Mouse (Mus musculus): ENCODE measurements around the gene Rpl23a. TPM values are rescaled to one million over a fixed set of nuclear protein-coding genes. Genes with fewer than 3 reads are reported as not detected.

Gene Rpl23a
- total RNA-seq, 2 experiments from 2014 or later, result 965 to 994 TPM

- intact Hi-C loops (cut with DNase I), result no loop called here
- no peak for DNase-seq
Measured at GRCm38 (mm10) chr11:78171328-78171727, 12.1 kb downstream of the Rpl23a start.

DNA sequence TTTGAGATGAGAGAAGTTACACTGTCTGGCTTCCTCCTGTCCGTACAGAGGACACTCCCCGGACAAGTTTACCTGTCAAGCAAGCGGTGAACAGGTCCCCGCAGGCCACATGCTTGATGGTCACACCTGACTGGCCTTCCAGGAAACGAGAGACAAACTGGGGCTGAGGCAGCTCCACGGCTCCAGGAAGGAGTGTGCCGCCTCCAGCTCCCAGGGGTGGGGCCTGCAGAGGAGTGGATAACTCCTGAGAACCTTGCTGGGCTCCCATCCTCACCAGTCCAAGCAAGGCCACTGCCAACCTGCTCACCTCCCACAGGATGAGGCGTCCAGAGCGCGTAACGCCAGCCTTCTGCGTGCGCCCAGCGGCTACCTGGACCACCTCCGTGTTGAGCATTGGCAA is 13.1 kb downstream of the Rpl23a start:
- intact Hi-C loops (cut with DNase I), result no loop called here
- DNase-seq, result no peak

DNA sequence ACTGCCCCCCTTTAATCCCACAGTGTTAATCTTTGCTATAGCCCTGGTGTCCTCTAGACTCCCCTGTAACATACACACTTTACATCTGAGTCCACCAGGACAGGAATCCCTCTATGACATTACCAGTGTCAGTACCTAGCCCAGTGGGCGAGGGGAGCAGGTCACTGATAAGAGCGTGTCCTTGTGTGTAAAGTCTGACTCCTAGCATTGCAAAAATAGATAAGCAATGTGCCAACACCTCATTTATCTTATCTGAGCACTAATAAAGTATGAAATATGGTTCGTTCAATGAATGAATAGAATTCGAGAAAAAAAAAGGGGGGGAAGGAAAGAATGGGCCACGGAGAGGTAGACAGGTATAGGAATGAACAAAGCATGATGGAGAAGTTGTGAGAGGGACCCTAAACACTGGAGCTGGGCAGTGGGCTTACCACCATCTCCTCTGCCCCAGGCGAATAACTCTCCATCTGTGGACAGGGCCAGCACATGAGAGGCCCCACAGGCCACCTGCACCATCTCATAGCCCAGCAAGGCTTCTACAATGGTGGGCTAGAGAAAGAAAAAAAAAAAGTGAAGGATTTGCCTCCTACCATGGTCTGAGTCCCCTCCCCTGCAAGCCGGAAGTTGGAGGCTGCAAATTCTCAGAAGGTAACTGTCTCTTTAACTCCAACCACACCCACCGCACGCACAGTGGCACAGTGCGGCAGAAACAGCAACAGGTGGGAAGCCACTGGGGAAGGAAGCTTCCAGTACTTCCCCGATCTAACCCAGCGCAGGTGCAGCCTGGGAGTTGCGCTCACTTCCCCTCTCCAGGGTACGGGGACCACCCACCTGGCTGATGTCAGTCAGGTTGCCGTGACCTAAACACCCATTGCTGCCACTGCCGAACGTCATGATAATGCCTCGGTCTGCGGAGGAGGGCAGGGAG is 14.6 kb downstream of the Rpl23a start:
- intact Hi-C loops (cut with DNase I), result no loop called here
- no peak for DNase-seq

DNA sequence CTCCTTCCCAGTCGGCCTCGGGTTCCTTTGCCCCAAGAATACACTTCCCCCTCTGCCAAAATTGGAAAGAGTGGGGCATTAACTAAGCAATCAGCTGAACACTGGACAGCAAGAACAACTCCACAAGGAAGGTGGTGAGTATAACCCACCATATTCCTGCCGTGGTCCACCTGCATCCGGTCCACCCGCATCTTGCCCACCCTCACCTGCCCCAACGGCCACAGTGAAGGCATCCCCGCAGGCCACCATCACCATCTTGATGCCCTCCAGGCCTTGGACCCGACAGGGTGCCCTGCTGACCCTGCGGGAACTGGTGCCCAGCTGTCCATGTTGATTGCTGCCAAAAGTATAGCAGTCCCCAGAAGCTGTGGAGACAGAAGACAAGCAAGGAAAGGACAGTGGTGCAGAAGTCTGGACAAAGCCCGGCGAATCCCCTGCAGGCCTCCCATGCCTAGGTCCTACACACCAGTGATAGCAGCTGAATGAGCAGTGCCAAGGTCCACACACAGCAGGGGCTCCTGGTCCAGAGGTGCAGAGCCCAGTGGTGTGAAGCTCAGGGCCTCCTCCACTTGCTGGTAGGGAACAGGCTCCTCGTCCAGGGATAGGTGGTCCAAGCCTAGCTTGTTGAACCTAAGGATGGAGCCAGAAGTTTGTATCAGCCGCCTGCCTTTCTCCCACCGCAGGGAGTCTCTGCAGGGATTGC is 16.0 kb downstream of the Rpl23a start:
- intact Hi-C loops (cut with DNase I), result no loop called here
- DNase-seq, result no peak

GRCm38 (mm10) chr11:78166640-78167039 is 16.7 kb downstream of the Rpl23a start:
- DNase-seq, result no peak
- intact Hi-C loops (cut with DNase I), result no loop called here

GRCm38 (mm10) chr11:78166161-78166560 is 17.2 kb downstream of the Rpl23a start:
- intact Hi-C loops (cut with DNase I), result no loop called here
- no peak for DNase-seq

- no peak for DNase-seq
- intact Hi-C loops (cut with DNase I), result no loop called here
Measured at GRCm38 (mm10) chr11:78165761-78166109, 17.6 kb downstream of the Rpl23a start.

DNA sequence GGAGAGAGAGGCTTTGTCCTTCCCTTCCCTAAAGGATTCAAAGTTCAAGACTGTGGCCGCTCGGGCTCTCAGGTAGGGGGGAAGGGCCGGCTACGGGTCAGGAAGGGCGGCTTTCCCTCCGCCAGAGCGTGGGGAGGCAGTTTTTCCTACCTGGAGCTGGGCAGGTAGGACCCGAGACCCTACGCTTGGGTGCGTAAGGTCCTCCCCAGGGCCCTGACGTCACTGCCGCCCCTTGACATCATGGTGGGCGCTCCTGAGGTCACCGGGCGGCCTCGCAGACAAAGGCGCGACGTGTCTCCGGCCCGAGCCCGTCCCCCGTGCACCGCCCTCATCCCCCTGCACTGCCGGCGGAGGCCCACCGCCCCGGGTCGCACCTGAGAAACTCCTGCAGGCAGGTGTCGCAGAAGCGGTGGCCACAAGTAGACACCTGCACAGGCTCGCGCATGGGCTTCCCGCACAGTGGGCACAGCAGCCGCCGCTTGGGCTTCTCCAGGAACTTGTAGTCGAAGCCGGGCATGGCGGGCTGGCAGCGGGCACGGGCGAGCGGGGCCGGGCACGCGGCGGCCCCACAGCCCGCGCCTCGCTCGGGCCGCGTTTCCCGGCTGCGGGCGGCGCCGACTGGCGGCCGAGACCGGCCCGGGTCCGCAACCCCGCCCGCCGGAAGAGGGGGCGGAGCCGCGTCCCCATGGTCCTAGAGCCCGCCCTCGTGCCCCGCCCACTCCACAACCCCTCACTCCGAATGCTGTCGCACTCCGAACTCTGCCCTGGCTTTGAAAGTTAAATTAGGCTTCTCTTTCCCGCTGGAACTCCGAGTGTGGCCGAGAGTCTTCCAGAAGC is 18.2 kb downstream of the Rpl23a start, which contains the start of gene Traf4:
Traf4 (minus strand) TSS at position 666 of the 837 bp plus-strand sequence.
- DNase-seq, result peak; percentile 88 to 89
- intact Hi-C loops (cut with DNase I), result no loop called here

- DNase-seq, result no peak
- intact Hi-C loops (cut with DNase I), result no loop called here
Measured at GRCm38 (mm10) chr11:78164604-78164923, 18.8 kb downstream of the Rpl23a start.

DNA sequence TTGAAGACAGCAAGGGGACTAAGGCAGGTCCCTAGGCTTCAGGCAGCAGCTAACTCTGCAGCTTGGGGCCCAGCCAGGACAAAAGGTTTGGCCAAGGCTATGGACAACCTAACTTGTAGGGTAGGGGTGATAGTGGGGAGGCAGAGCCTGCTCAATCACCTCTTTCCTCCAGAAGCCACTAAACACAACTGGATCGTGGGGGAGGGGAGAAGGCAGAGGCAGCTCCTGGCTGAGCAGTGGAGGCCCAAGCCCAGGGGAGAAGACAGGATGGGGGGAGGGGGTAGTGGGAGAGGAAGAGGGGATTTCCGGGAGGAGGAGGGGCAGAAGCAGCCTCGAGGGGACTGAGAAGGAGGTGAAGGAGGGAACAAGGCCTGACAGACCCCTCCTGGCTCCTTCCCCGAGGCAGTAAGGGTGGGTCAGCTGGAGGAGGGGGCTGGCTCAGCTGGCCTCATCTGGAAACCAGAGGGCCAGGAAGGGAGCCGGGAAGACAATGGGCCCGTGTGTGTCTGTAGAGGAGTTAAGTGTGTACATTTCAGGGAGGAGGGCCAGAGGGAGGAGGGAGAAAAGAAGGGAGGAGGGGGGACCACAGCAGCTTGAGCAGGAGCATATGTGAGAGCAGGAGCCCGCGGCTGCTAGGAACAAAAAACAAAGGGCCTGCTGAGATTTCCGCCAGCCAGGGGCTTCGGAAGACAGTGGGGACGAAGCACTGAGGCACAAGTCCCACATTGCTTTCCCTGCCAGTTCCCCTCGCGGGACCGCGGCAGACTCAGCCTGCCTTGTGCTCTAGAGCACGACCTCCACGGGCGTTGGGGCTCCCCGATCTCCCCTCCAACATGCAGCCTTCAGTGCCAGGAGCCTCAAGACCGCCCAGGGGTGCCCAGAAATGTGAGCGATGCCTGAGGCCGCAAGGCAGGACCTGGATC is 19.4 kb downstream of the Rpl23a start:
- DNase-seq, result peak; percentile 85 to 86
- intact Hi-C loops (cut with DNase I), result no loop called here

GRCm38 (mm10) chr11:78163045-78163444 is 20.3 kb downstream of the Rpl23a start:
- intact Hi-C loops (cut with DNase I), result no loop called here
- DNase-seq, result no peak

GRCm38 (mm10) chr11:78162504-78162903 is 20.9 kb downstream of the Rpl23a start:
- intact Hi-C loops (cut with DNase I), result no loop called here
- peak in 1 of 2 experiments; percentile 44 for DNase-seq

- intact Hi-C loops (cut with DNase I), result no loop called here
Measured at GRCm38 (mm10) chr11:78161968-78162367, 21.4 kb downstream of the Rpl23a start.

GRCm38 (mm10) chr11:78161169-78161568 is 22.2 kb downstream of the Rpl23a start:
- intact Hi-C loops (cut with DNase I), result no loop called here
- no peak for DNase-seq

More at GRCm38 (mm10) chr11:78161968-78162367, 21.4 kb downstream of the Rpl23a start:
- DNase-seq, result no peak

DNA sequence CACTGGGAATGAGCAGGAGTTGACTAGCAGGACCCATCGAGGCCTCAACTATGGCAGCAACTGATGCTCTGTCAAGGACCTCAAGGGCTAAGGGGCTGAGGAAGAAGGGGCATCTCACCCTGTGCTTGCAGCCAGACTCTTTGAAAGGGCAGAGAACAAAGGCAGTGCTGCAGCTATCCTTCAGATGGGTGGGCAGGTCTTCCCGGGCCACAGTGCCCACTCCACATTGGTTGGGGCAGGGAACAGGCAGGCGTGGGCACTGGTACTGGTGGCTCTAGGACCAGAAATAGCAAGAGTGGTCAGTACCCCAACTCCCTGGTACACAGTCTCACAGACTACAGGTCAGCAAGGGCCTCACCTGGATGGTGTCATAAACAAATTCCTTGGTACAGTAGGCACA is 22.7 kb downstream of the Rpl23a start:
- intact Hi-C loops (cut with DNase I), result no loop called here
- no peak for DNase-seq

DNA sequence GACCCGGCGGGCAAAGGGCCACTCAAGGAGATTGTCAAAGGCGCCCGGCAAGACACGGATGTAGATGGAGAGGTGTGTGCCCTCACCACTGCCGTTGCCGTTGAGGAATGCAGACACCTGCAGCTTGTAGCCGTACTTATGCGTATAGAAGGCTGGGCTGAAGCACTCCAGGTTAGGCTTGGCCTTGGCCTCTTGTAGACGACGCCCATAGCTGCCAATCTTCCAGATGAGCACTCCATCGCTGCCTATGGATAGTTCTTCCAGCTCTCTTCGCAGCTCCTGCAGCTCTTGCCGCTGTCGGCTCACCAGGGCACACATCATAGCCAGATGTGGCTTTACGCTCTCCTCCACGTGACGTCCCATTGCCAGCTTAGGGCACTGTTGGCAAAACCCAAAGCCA is 23.2 kb downstream of the Rpl23a start:
- DNase-seq, result no peak
- intact Hi-C loops (cut with DNase I), result no loop called here

DNA sequence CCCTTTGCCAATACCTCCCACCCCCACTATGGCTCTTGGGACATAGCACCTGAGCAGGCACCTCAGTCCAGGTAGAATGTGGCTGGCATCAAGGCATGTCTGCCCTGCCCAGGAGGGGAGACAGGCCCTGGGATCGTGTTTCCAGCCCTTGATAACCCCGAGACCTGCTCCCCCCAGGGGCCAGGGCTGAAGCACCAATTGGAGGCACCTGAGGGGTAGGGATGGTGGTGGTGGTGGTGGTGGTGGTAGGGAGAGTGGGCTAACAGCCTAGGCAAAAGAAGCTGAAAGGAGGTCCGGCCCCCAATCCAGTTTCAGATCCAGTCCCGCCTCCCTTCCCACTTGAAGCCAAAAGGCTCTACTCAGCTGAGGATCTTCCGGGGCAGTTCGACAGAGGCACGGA is 23.8 kb downstream of the Rpl23a start:
- intact Hi-C loops (cut with DNase I), result loop anchor here (1.0 kb wide), 1 partner anchor 18 kb away; no protein-coding TSS in a partner anchor
- no peak for DNase-seq

DNA sequence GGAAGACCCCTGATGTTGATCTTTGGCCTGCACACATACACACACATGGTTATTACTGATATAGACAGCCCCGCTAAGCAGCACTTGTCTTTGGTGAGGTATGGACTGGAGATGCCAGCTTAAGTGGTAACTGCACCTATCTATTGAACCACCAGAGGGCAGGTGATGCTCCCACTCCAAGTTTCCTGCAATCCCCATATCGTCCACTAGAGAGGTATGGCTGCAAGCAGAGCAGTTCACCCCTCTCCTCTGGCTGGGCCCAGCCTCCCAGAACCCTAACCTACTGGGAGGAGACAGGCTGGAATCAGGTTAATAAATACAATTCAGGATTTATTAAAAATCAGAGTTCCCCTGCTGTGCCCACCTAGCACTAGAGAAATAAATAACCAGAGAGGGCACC is 24.3 kb downstream of the Rpl23a start:
- intact Hi-C loops (cut with DNase I), result loop anchor here (1.0 kb wide), 1 partner anchor 18 kb away; no protein-coding TSS in a partner anchor
- DNase-seq, result peak; percentile 88 to 92

GRCm38 (mm10) chr11:78156156-78156699 is 27.2 kb downstream of the Rpl23a start:
- intact Hi-C loops (cut with DNase I), result no loop called here

GRCm38 (mm10) chr11:78155674-78156073 is 27.7 kb downstream of the Rpl23a start:
- DNase-seq, result no peak
- intact Hi-C loops (cut with DNase I), result no loop called here

More at GRCm38 (mm10) chr11:78156156-78156699, 27.2 kb downstream of the Rpl23a start:
- DNase-seq, result no peak

Measured in heart, postnatal 10 days (tissue).